Mouse (Mus musculus): Measurements from ENCODE around the gene Bola1. TPM values are rescaled to one million over a fixed set of nuclear protein-coding genes. Genes with fewer than 3 reads are reported as not detected.
A peak's percentile ranks its signal among the peaks of the same experiment; 100 is the strongest.

Gene Bola1
- polyA plus RNA-seq, 2 experiments = 43.9 to 60.2 TPM

DNA sequence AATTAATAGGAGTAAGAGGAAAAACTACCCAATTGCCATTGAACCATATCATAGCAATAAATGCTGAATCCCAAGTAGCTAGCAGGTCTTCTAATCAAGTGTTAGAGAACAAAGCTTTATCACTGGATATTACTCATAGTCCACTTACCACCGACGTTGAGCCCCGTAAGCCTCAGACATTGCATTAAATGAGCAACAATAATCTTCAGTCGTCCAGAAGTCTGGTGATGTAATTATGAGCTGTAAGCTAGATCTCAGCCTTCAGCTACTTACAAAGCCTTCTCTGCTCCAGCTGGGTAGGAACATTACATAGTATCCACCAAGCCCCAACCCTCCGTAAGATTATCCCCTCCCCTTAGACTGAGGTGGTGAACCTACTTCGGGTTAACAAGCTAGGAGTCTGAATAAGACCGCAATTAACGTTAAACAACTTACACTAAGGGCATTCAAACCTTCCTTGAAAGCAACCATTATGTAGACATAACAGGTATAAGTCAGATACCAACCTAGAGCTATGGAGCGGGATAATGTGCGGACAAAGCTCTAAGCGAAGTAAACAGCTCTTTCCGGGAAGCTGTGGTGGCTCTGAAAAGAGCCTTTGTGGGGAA lies 18.5 kb upstream of the Bola1 start:
- Histone ChIP-seq H3K9ac (ENCODE audit: low read depth, low read length, severe bottlenecking) (peak overlapping the region; percentile 66), H3K4me1 (ENCODE audit: control insufficient read depth, insufficient read depth, low read length) (peaks cover 10% of the 10 kb centered on the region; the same call in 1 of the 2 replicates), H3K9me3 (ENCODE audit: control insufficient read depth, low read length) (no peaks in the 10 kb centered on the region), H3K4me3 (replicated peaks; ENCODE audit: low read length) (peak overlapping the region; percentile 41), H3K4me2 (replicated peaks; ENCODE audit: low read depth, low read length, severe bottlenecking) (peak overlapping the region; percentile 52), H3K27ac (replicated peaks; ENCODE audit: low read depth, low read length) (peak overlapping the region; percentile 68), H3K36me3 (ENCODE audit: control insufficient read depth, insufficient read depth, low read length) (no peaks in the 10 kb centered on the region), H3K27me3 (ENCODE audit: control insufficient read depth, insufficient read depth, low read length) (no peaks in the 10 kb centered on the region)
- TF ChIP-seq POLR2A (IDR thresholded peaks at IDR 0.05; ENCODE audit: borderline replicate concordance, extremely low read depth, insufficient read depth, insufficient read length) = peak; percentile 45; the same call in 1 of the 2 replicates
- whole genome bisulfite sequencing = under 1% methylated on average over 12 of the region's 12 CpGs
- ATAC-seq (ENCODE audit: low FRiP score, low read depth) = no peak
- peak; percentile 32 for DNase-seq (ENCODE audit: low spot score)

DNA sequence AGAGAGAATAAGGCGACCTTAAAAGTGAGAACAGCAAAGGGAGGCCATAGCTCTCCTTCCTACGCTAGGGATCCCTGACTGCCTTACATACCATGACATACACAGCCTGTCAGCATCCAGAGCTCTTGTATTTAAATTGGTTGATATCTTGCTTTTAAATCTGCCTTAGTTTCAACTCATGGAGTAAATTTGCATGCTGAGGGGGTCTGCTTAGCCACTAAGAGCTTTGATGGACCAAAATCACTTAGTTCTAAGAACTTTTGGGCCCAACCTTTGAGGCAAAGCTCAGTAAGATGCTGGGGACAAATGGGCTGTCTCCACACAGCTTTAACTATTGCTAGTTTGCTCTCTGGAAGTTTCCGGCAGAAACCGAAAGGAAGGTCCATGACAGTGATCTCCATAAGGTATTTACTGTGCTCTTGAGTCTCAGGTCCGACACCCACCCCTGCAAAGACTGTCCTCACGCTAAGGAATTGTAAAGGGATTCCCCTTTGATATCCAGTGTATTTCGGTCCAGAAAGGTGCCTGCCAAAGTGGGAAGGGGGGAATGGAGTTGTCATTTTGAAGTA lies 17.9 kb upstream of the Bola1 start:
- H3K27me3 ChIP-seq (ENCODE audit: control insufficient read depth, insufficient read depth, low read length) = no peaks in the 10 kb centered on the region
- H3K9me3 ChIP-seq (ENCODE audit: control insufficient read depth, low read length) = no peaks in the 10 kb centered on the region
- 19% methylated on average over 7 of the region's 7 CpGs for WGBS
- peak overlapping the region; percentile 68 for H3K27ac ChIP-seq (replicated peaks; ENCODE audit: low read depth, low read length)
- H3K4me2 ChIP-seq (replicated peaks; ENCODE audit: low read depth, low read length, severe bottlenecking) = peak overlapping the region; percentile 52
- peak overlapping the region; percentile 41 for H3K4me3 ChIP-seq (replicated peaks; ENCODE audit: low read length)
- no peaks in the 10 kb centered on the region for H3K36me3 ChIP-seq (ENCODE audit: control insufficient read depth, insufficient read depth, low read length)
- DNase-seq (ENCODE audit: low spot score) (no peak), ATAC-seq (ENCODE audit: low FRiP score, low read depth) (no peak)
- peaks cover 7% of the 10 kb centered on the region; the same call in 1 of the 2 replicates for H3K4me1 ChIP-seq (ENCODE audit: control insufficient read depth, insufficient read depth, low read length)
- 0 out of 2 replicates have a peak, but pooled peaks have one; percentile 39 for TF ChIP-seq POLR2A (IDR thresholded peaks at IDR 0.05; ENCODE audit: borderline replicate concordance, extremely low read depth, insufficient read depth, insufficient read length)
- H3K9ac ChIP-seq (ENCODE audit: low read depth, low read length, severe bottlenecking) = peak overlapping the region; percentile 66

GRCm38 (mm10) chr3:96236834-96237334 lies 17.4 kb upstream of the Bola1 start:
- peaks cover 7% of the 10 kb centered on the region; the same call in 1 of the 2 replicates for H3K4me1 ChIP-seq (ENCODE audit: control insufficient read depth, insufficient read depth, low read length)
- ATAC-seq (ENCODE audit: low FRiP score, low read depth) (no peak), DNase-seq (ENCODE audit: low spot score) (no peak)
- H3K4me2 ChIP-seq (replicated peaks; ENCODE audit: low read depth, low read length, severe bottlenecking) = peak overlapping the region; percentile 52
- no peak overlapping the region for H3K9ac ChIP-seq (ENCODE audit: low read depth, low read length, severe bottlenecking)
- TF ChIP-seq POLR2A (IDR thresholded peaks at IDR 0.05; ENCODE audit: borderline replicate concordance, extremely low read depth, insufficient read depth, insufficient read length) = no peak
- H3K27ac ChIP-seq (replicated peaks; ENCODE audit: low read depth, low read length) = no peak overlapping the region
- no peaks in the 10 kb centered on the region for H3K9me3 ChIP-seq (ENCODE audit: control insufficient read depth, low read length)
- H3K27me3 ChIP-seq (ENCODE audit: control insufficient read depth, insufficient read depth, low read length) = no peaks in the 10 kb centered on the region
- 76% methylated on average over 4 of the region's 4 CpGs for WGBS
- H3K4me3 ChIP-seq (replicated peaks; ENCODE audit: low read length) = peak overlapping the region; percentile 41; the same call in 1 of the 2 replicates
- no peaks in the 10 kb centered on the region for H3K36me3 ChIP-seq (ENCODE audit: control insufficient read depth, insufficient read depth, low read length)

DNA sequence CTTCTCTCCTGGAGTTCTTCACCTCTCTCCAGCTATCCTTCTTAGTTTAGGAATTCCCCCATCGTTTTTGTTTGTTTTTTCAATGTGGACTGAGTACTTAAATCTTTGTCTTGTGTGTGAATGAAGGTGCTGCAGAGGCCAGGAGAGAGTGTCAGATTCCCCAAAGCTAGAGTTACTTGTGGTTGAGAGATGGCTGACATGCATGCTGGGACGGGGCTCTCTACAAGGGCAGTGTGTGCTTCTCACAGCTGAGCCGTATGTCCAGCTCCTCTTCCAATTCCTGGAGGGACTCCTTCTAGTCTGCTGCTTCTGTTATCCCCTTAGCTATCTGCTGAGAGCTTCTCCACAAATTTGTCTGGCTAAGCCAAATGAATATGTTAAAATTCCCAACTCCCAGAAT lies 16.3 kb upstream of the Bola1 start:
- DNase-seq (ENCODE audit: low spot score) (no peak), ATAC-seq (ENCODE audit: low FRiP score, low read depth) (no peak)
- Histone ChIP-seq H3K4me1 (ENCODE audit: control insufficient read depth, insufficient read depth, low read length) (peaks cover 4% of the 10 kb centered on the region; the same call in 1 of the 2 replicates), H3K27ac (replicated peaks; ENCODE audit: low read depth, low read length) (no peak overlapping the region), H3K4me3 (replicated peaks; ENCODE audit: low read length) (no peak overlapping the region), H3K27me3 (ENCODE audit: control insufficient read depth, insufficient read depth, low read length) (no peaks in the 10 kb centered on the region), H3K36me3 (ENCODE audit: control insufficient read depth, insufficient read depth, low read length) (no peaks in the 10 kb centered on the region), H3K9ac (ENCODE audit: low read depth, low read length, severe bottlenecking) (no peak overlapping the region), H3K4me2 (replicated peaks; ENCODE audit: low read depth, low read length, severe bottlenecking) (no peak overlapping the region), H3K9me3 (ENCODE audit: control insufficient read depth, low read length) (no peaks in the 10 kb centered on the region)
- no peak for TF ChIP-seq POLR2A (IDR thresholded peaks at IDR 0.05; ENCODE audit: borderline replicate concordance, extremely low read depth, insufficient read depth, insufficient read length)
- WGBS = 69% methylated on average over 3 of the region's 3 CpGs

DNA sequence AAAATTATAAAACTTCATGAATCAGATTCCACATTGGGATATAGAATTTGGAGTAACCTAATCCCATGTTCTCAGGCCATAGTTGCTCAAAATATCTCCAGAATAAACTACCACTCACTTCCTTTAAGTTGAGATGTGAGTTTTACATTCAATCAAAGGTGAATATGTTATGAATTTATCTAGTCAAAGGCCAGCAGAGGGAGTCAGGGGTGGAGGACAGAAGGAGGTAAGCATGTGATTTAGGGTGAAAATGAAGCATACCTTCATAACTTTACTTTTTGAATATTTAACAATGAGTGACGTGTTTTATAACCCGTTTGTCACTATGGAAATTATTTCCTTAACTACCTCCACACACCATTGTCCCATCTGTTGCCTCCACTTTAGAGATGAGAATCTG lies 15.4 kb upstream of the Bola1 start:
- Histone ChIP-seq H3K9me3 (ENCODE audit: control insufficient read depth, low read length) (no peaks in the 10 kb centered on the region), H3K9ac (ENCODE audit: low read depth, low read length, severe bottlenecking) (no peak overlapping the region), H3K36me3 (ENCODE audit: control insufficient read depth, insufficient read depth, low read length) (no peaks in the 10 kb centered on the region), H3K4me1 (ENCODE audit: control insufficient read depth, insufficient read depth, low read length) (peaks cover 2% of the 10 kb centered on the region; the same call in 1 of the 2 replicates), H3K4me3 (replicated peaks; ENCODE audit: low read length) (no peak overlapping the region), H3K27me3 (ENCODE audit: control insufficient read depth, insufficient read depth, low read length) (no peaks in the 10 kb centered on the region), H3K27ac (replicated peaks; ENCODE audit: low read depth, low read length) (no peak overlapping the region), H3K4me2 (replicated peaks; ENCODE audit: low read depth, low read length, severe bottlenecking) (no peak overlapping the region)
- 84% methylated on average over 2 of the region's 2 CpGs for WGBS
- TF ChIP-seq POLR2A (IDR thresholded peaks at IDR 0.05; ENCODE audit: borderline replicate concordance, extremely low read depth, insufficient read depth, insufficient read length) = no peak
- no peak for ATAC-seq (ENCODE audit: low FRiP score, low read depth)
- DNase-seq (ENCODE audit: low spot score) = no peak

Measured in limb, embryonic 14.5 days (tissue).